Mouse (Mus musculus) forebrain, embryonic 12.5 days (tissue): ENCODE measurements around the gene Gm11554. TPM values are rescaled to one million over a fixed set of nuclear protein-coding genes. Genes with fewer than 3 reads are reported as not detected.
"Not testable (repeated sequence)": the region's sequence is repeated elsewhere in the genome, so short reads cannot be mapped to it uniquely, and the experiment has no call there.

Experiments used
- ATAC-seq: fragments of 200-750 bp; cut with Nextera tagmentation; 2 replicates; pipeline ENCODE4 v1.8.0; 2017; ENCODE audit warnings: moderate TSS enrichment; ENCODE audit not compliant: low FRiP score
- H3K27ac ChIP-seq: fragments of 300-500 bp; sonication (generic); 2 replicates; pipeline ENCODE4 v1.5.1; 2016; ENCODE audit warnings: mild to moderate bottlenecking
- H3K27me3 ChIP-seq: fragments of 300-500 bp; sonication (generic); 2 replicates; pipeline ENCODE4 v1.6.1; 2016; ENCODE audit warnings: mild to moderate bottlenecking
- H3K36me3 ChIP-seq: fragments of 300-500 bp; sonication (generic); replicated peaks from 2 replicates; pipeline ENCODE4 v1.6.1; 2016; ENCODE audit warnings: mild to moderate bottlenecking
- H3K4me1 ChIP-seq: fragments of 300-500 bp; sonication (generic); 2 replicates; pipeline ENCODE4 v1.6.1; 2016
- H3K4me2 ChIP-seq: fragments of 300-500 bp; sonication (generic); 2 replicates; pipeline ENCODE4 v1.6.1; 2016; ENCODE audit warnings: mild to moderate bottlenecking, moderate library complexity
- H3K4me3 ChIP-seq: fragments of 300-500 bp; sonication (generic); replicated peaks from 2 replicates; pipeline ENCODE4 v1.5.1; 2016; ENCODE audit warnings: mild to moderate bottlenecking
- H3K9ac ChIP-seq: fragments of 300-500 bp; sonication (generic); 2 replicates; pipeline ENCODE4 v1.6.1; 2016; ENCODE audit warnings: mild to moderate bottlenecking
- H3K9me3 ChIP-seq: fragments of 300-500 bp; sonication (generic); 2 replicates; pipeline ENCODE4 v1.6.1; 2016
- WGBS: fragments of 180-500 bp; shearing (Covaris S2); methylation state at CpG from one replicate; pipeline ENCODE4 v1.1.7; 2016; 5-methylcytosine and 5-hydroxymethylcytosine counted together
- polyA plus RNA-seq: library from polyadenylated mRNA; unstranded; fragments of >200 nt; fragmentation: Nextera tagmentation; extraction: Ambion mirVana; gene quantifications from 2 replicates; pipeline ENCODE4 v1.2.1, GENCODE M21; 2016

Gene Gm11554
- polyA plus RNA-seq = not detected in 2 replicates

DNA sequence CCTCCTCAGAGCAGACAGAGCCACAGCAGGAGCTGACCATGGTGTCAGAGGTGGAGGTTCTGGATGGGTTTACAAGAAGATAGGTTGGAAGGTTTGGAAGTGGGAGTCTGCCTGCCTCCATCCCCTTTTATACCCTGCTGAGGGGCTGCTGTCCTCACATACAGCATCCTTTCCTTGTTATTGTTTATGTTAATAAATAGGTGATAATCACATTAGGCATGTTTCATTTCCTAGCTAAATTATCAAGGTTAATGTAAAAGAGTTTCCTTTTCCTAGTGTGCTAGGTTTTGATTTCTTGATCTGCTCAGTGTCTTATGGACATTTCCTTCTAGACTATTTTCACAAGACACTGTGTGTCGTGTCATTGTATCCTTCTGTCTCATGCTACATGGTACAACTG lies at the start of gene Gm11554:
TSS of gene Gm11554 (minus strand) at position 101 of the 400 bp plus-strand sequence.
- not testable (repeated sequence) for H3K4me1 ChIP-seq, H3K27ac ChIP-seq, H3K4me2 ChIP-seq, H3K9ac ChIP-seq, H3K36me3 ChIP-seq, H3K4me3 ChIP-seq, ATAC-seq, H3K9me3 ChIP-seq, H3K27me3 ChIP-seq
- whole genome bisulfite sequencing = no CpG with 5 or more reads among the region's 1 CpGs

DNA sequence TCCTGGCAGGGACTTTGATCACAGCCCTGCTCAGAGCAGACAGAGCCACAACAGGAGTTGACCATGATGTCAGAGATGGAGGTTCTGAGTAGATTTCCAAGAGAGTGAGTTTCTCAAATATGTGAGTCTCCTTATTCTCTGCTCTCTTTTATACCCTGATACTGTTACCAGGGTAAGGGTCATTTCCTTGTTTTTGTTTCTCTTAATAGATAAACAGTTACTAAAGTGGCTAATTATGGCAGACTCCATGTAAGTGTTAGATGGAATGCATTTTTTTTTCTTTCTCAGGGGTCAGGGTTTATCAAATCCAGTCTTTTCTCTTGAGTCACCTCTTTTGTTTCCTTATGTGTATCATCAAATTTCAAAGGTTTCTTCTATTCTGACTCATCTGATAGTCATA lies 47.3 kb upstream of the Gm11554 start, which contains the start of gene Krtap4-16:
TSS of gene Krtap4-16 (minus strand) at position 101 of the 400 bp plus-strand sequence.
- Histone ChIP-seq H3K4me2 (no peak within 1 kb of the TSS), H3K9me3 (no peaks in the 10 kb centered on the region), H3K9ac (no peak within 1 kb of the TSS), H3K27ac (peak within 1 kb of the TSS; percentile 42; the same call in 1 of the 2 replicates), H3K4me1 (no peaks in the 10 kb centered on the region), H3K27me3 (no peaks in the 10 kb centered on the region), H3K4me3 (no peak within 1 kb of the TSS), H3K36me3 (no peaks in the 10 kb centered on the region)
- ATAC-seq = no peak

DNA sequence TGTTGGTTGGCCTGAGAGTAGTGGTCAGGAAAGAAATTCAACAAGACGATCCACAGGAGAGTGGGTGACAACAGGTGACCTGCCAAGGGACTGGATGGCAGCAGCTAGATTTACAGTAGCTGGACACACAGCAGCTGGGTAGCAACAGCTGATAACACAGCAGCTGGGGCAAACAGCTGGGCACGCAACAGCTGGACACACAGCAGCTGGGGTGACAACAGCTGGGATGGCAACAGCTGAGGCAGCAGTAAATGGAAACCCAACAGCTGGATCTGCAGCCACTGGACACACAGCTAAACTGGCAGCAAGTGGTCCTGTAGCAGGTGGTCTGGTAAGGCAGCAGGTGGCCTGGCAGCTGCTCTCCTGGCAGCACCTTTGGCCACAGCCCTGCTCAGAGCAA lies 42.5 kb upstream of the Gm11554 start:
- Histone ChIP-seq H3K9ac (no peak overlapping the region), H3K4me1 (peaks cover 8% of the 10 kb centered on the region; the same call in 1 of the 2 replicates)
- 90% methylated on average over 2 of the region's 2 CpGs for WGBS

DNA sequence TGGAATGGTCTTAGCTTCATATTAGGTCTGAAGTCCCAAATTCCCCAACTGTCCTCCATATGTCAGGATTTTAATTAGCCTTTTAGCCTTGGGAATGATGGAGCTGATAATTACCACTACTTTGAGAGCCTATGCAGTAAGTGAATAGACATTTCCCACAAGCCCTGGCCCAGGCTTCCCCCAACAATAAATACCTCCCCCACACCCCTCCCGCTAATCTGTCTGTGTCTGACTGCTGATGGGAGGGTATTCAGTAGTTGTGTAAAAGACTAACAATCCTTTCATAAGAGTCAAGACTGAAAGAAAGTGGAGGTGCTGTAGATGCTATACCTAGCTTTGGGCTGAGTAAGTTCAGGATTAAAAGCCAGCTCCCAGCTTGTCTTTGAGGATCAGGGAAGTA lies 37.9 kb upstream of the Gm11554 start:
- Histone ChIP-seq H3K27ac (no peak overlapping the region), H3K36me3 (no peaks in the 10 kb centered on the region), H3K27me3 (no peaks in the 10 kb centered on the region), H3K4me1 (peaks cover 8% of the 10 kb centered on the region; the same call in 1 of the 2 replicates), H3K4me2 (no peak overlapping the region), H3K4me3 (no peak overlapping the region), H3K9ac (no peak overlapping the region), H3K9me3 (no peaks in the 10 kb centered on the region)
- ATAC-seq = no peak; the same call in 1 of the 2 replicates
- WGBS = 44% methylated on average over 1 of the region's 1 CpGs

More for the DNA sequence above, 42.5 kb upstream of the Gm11554 start:
- Histone ChIP-seq H3K36me3 (no peaks in the 10 kb centered on the region), H3K27me3 (no peaks in the 10 kb centered on the region), H3K27ac (no peak overlapping the region), H3K4me2 (no peak overlapping the region), H3K9me3 (no peaks in the 10 kb centered on the region), H3K4me3 (no peak overlapping the region)
- ATAC-seq = no peak

DNA sequence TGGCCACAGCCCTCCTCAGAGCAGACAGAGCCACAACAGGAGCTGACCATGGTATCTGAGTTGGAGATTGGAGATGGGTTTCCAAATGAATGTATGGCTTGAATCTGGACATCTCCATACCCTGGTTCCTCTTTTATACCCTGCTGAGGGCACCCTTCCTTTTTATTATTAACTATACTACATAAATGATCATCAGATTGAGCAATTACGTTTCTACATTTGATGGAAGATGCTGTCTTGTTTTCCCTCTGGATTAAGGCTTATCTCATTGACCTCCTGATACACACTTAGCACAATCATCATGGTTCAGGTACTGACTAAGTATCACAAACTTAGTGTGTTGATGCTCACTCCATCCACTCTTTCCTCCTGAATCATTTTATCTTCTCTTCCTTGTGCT lies 33.7 kb upstream of the Gm11554 start, which contains the start of gene 2300003K06Rik:
TSS of gene 2300003K06Rik (minus strand) at position 101 of the 400 bp plus-strand sequence.
- no peaks in the 10 kb centered on the region for H3K27me3 ChIP-seq
- no peaks in the 10 kb centered on the region for H3K36me3 ChIP-seq
- no peak for ATAC-seq
- 87% methylated on average over 1 of the region's 1 CpGs for WGBS
- no peak within 1 kb of the TSS for H3K4me2 ChIP-seq
- H3K9ac ChIP-seq = no peak within 1 kb of the TSS
- no peak within 1 kb of the TSS for H3K4me3 ChIP-seq
- H3K27ac ChIP-seq = no peak within 1 kb of the TSS
- H3K4me1 ChIP-seq = peaks cover 8% of the 10 kb centered on the region; the same call in 1 of the 2 replicates
- H3K9me3 ChIP-seq = no peaks in the 10 kb centered on the region

DNA sequence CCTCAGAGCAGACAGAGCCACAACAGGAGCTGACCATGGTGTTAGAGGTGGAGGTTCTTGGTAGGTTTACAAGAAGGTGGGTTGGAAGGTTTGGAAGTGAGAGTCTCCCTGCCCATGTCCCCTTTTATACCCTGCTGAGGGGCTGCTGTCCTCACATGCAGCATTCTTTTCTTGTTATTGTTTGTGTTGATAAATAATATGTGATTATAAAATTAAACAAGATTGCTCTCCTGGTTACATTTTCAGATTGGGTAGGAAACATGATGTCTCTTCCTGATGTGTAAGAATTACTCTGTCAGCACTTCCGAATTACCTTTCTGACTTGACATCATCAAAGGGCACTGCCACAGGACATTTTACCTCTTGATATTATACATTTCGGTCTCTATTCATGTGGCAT lies 11.3 kb upstream of the Gm11554 start, which contains the start of gene Gm11564:
TSS of gene Gm11564 (minus strand) at position 101 of the 400 bp plus-strand sequence.
- ATAC-seq, H3K9ac ChIP-seq, H3K4me3 ChIP-seq, H3K27me3 ChIP-seq, H3K4me1 ChIP-seq, H3K9me3 ChIP-seq, H3K4me2 ChIP-seq, H3K36me3 ChIP-seq: not testable (repeated sequence)
- WGBS = 86% methylated on average over 2 of the region's 2 CpGs
- 0 out of 2 replicates have a peak within 1 kb of the TSS, but pooled peaks have one; percentile 13 for H3K27ac ChIP-seq

DNA sequence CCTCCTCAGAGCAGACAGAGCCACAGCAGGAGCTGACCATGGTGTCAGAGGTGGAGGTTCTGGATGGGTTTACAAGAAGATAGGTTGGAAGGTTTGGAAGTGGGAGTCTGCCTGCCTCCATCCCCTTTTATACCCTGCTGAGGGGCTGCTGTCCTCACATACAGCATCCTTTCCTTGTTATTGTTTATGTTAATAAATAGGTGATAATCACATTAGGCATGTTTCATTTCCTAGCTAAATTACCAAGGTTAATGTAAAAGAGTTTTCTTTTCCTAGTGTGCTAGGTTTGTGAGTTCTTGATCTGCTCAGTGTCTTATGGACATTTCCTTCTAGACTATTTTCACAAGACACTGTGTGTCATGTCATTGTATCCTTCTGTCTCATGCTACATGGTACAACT lies 5.5 kb upstream of the Gm11554 start, which contains the start of gene Krtap4-13:
TSS of gene Krtap4-13 (minus strand) at position 101 of the 400 bp plus-strand sequence.
- H3K4me2 ChIP-seq, H3K27me3 ChIP-seq, H3K9ac ChIP-seq, H3K4me1 ChIP-seq, H3K9me3 ChIP-seq, H3K4me3 ChIP-seq, ATAC-seq, H3K36me3 ChIP-seq, H3K27ac ChIP-seq: not testable (repeated sequence)

DNA sequence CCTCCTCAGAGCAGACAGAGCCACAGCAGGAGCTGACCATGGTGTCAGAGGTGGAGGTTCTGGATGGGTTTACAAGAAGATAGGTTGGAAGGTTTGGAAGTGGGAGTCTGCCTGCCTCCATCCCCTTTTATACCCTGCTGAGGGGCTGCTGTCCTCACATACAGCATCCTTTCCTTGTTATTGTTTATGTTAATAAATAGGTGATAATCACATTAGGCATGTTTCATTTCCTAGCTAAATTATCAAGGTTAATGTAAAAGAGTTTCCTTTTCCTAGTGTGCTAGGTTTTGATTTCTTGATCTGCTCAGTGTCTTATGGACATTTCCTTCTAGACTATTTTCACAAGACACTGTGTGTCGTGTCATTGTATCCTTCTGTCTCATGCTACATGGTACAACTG lies 5.4 kb downstream of the Gm11554 start, which contains the start of gene Gm11569:
TSS of gene Gm11569 (minus strand) at position 101 of the 400 bp plus-strand sequence.
- not testable (repeated sequence) for H3K27me3 ChIP-seq, H3K27ac ChIP-seq, H3K4me2 ChIP-seq, H3K4me1 ChIP-seq, ATAC-seq, H3K9me3 ChIP-seq, H3K4me3 ChIP-seq, H3K9ac ChIP-seq, H3K36me3 ChIP-seq
- WGBS = no CpG with 5 or more reads among the region's 1 CpGs

DNA sequence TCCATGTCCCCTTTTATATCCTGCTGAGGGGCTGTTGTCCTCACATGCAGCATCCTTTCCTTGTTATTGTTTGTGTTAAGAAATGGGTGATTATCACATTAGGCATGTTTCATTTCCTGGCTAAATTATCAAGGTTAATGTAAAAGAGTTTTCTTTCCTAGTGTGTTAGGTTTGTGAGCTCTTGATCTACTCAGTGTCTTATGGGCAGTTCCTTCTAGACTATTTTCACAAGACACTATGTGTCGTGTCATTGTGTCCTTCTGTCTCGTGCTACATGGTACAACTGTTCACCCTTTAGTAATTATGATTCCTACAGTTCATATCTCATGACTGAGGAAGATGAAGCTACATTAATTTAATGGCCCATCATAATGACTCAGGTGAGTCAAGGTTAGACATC lies 10.9 kb downstream of the Gm11554 start, which contains the start of gene Gm11596:
TSS of gene Gm11596 (minus strand) at position 101 of the 400 bp plus-strand sequence.
- no peak within 1 kb of the TSS for H3K4me3 ChIP-seq
- no peak within 1 kb of the TSS for H3K4me2 ChIP-seq
- no peak within 1 kb of the TSS for H3K9ac ChIP-seq
- no peaks in the 10 kb centered on the region for H3K9me3 ChIP-seq
- H3K27ac ChIP-seq = no peak within 1 kb of the TSS
- H3K4me1 ChIP-seq = no peaks in the 10 kb centered on the region
- no peaks in the 10 kb centered on the region for H3K27me3 ChIP-seq
- ATAC-seq = no peak
- 84% methylated on average over 2 of the region's 2 CpGs for WGBS
- H3K36me3 ChIP-seq = no peaks in the 10 kb centered on the region

DNA sequence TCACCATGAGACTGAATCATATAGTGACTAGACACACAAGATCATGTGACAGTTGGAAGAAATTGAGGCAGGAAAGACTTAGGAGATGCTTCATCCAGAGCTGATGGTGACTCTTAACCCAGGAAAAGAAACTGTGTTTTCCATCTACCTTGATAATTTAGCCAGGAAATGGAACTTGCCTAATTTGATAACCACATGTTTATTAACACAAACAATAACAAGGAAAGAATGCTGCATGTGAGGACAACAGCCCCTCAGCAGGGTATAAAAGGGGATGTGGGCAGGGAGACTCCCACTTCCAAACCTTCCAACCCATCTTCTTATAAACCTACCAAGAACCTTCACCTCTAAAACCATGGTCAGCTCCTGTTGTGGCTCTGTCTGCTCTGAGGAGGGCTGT lies 19.3 kb downstream of the Gm11554 start, which contains the start of gene Krtap4-9:
TSS of gene Krtap4-9 (plus strand) at position 301 of the 400 bp plus-strand sequence.
- not testable (repeated sequence) for H3K9ac ChIP-seq, H3K9me3 ChIP-seq, ATAC-seq, H3K4me3 ChIP-seq, H3K4me2 ChIP-seq, H3K27ac ChIP-seq, H3K4me1 ChIP-seq, H3K36me3 ChIP-seq, H3K27me3 ChIP-seq

DNA sequence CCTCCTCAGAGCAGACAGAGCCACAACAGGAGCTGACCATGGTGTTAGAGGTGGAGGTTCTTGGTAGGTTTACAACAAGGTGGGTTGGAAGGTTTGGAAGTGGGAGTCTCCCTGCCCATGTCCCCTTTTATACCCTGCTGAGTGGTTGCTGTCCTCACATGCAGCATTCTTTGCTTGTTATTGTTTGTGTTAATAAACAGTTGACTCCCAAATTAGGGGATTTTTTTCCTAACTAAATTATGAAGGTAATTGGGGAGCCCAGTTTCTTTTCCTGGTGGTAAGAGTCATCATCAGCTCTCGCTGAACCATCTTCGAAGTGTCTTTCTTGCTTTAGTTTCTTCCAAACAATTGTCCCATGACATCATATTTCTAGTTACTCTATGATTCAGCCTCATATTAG lies 23.6 kb downstream of the Gm11554 start, which contains the start of gene Krtap4-8:
TSS of gene Krtap4-8 (minus strand) at position 101 of the 400 bp plus-strand sequence.
- no peak within 1 kb of the TSS for H3K27ac ChIP-seq
- no peaks in the 10 kb centered on the region for H3K36me3 ChIP-seq
- no peak within 1 kb of the TSS for H3K4me2 ChIP-seq
- no peak within 1 kb of the TSS for H3K4me3 ChIP-seq
- H3K4me1 ChIP-seq = peaks cover 4% of the 10 kb centered on the region; the same call in 1 of the 2 replicates
- H3K9ac ChIP-seq = no peak within 1 kb of the TSS
- peaks cover under 1% of the 10 kb centered on the region; the same call in 1 of the 2 replicates for H3K27me3 ChIP-seq
- no peaks in the 10 kb centered on the region for H3K9me3 ChIP-seq
- WGBS = 96% methylated on average over 2 of the region's 2 CpGs
- no peak for ATAC-seq

DNA sequence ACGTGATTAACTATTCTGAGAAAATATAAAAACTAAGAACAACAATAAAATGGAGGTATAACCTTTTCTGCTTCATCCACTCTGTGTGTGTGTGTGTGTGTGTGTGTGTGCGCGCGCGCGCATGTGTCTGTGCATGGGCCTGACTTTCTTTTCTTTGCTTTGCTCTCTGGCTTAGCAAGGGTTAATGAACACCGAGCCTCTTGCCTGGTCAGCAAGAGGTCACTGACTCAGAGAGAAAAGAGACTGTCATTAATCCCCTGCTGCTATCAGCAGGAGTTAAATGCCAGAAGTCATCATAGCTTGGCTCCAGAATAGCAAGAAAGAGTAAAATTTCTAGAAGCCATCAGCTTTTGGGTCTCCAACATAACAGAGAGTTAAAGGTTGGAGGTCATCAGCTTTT lies 25.8 kb downstream of the Gm11554 start:
- H3K4me3 ChIP-seq = no peak overlapping the region
- H3K27me3 ChIP-seq = no peaks in the 10 kb centered on the region
- H3K9me3 ChIP-seq = no peaks in the 10 kb centered on the region
- H3K9ac ChIP-seq = no peak overlapping the region
- WGBS = 41% methylated on average over 7 of the region's 7 CpGs
- H3K36me3 ChIP-seq = no peaks in the 10 kb centered on the region
- H3K4me2 ChIP-seq = no peak overlapping the region
- no peak overlapping the region for H3K27ac ChIP-seq
- ATAC-seq = no peak
- peaks cover 4% of the 10 kb centered on the region; the same call in 1 of the 2 replicates for H3K4me1 ChIP-seq

DNA sequence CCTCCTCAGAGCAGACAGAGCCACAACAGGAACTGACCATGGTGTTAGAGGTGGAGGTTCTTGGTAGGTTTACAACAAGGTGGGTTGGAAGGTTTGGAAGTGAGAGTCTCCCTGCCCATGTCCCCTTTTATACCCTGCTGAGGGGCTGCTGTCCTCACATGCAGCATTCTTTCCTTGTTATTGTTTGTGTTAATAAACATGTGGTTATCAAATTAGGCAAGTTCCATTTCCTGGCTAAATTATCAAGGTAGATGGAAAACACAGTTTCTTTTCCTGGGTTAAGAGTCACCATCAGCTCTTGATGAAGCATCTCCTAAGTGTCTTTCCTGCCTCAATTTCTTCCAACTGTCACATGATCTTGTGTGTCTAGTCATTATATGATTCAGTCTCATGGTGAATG lies 31.4 kb downstream of the Gm11554 start, which contains the start of gene Gm11595:
TSS of gene Gm11595 (minus strand) at position 101 of the 400 bp plus-strand sequence.
- not testable (repeated sequence) for H3K4me3 ChIP-seq, H3K27me3 ChIP-seq, H3K9me3 ChIP-seq, H3K27ac ChIP-seq, H3K4me2 ChIP-seq, H3K4me1 ChIP-seq, H3K36me3 ChIP-seq, H3K9ac ChIP-seq, ATAC-seq
